Mouse (Mus musculus): ENCODE data around the gene Capn3. TPM values are rescaled to one million over a fixed set of nuclear protein-coding genes. Genes with fewer than 3 reads are reported as not detected.

Capn3 gene
- polyA plus RNA-seq (2012; ENCODE audit: insufficient read depth, insufficient read length, missing spikeins) = 0.45 TPM in 1 of 2 replicates, not detected in the other

DNA sequence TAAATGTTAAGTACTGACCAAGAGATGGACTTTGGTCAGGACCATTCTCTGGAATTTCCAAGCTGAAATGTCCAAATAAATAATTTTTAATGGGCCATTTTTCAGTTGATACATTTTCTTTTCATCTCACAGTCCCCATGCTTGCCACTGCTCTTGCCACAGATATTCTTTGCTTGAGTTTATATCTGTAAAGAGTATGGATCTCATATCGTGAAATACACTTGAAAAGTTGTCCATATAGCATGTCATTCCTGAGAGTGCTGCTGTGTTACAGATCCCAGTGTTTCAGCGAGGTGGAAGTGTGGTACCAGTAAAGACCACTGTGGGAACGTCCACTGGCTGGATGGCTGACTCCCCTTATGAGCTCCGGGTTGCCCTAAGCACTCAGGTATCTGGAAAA, at the start of gene Capn3:
TSS of gene Capn3 (plus strand) at position 301 of the 400 bp plus-strand sequence.
- Histone ChIP-seq H3K4me1 (ENCODE audit: control insufficient read depth, insufficient read depth, low read length) (no peaks in the 10 kb centered on the region), H3K27ac (ENCODE audit: insufficient read depth, low read depth, low read length) (no peak within 1 kb of the TSS), H3K4me3 (ENCODE audit: insufficient read depth, low read length) (no peak within 1 kb of the TSS)
- TF ChIP-seq POLR2A (IDR thresholded peaks at IDR 0.05; ENCODE audit: borderline replicate concordance, low read depth, low read length) = no peak
- no peak for TF ChIP-seq CTCF (IDR thresholded peaks at IDR 0.05; ENCODE audit: low read depth, low read length)

GRCm38 (mm10) chr2:120411096-120411628, 44.7 kb upstream of the Capn3 start:
- Histone ChIP-seq H3K27ac (ENCODE audit: insufficient read depth, low read depth, low read length) (no peak overlapping the region), H3K4me1 (ENCODE audit: control insufficient read depth, insufficient read depth, low read length) (no peaks in the 10 kb centered on the region), H3K4me3 (ENCODE audit: insufficient read depth, low read length) (no peak overlapping the region)
- TF ChIP-seq POLR2A (IDR thresholded peaks at IDR 0.05; ENCODE audit: borderline replicate concordance, low read depth, low read length) = no peak
- TF ChIP-seq CTCF (IDR thresholded peaks at IDR 0.05; ENCODE audit: low read depth, low read length) = no peak

- no peak for TF ChIP-seq CTCF (IDR thresholded peaks at IDR 0.05; ENCODE audit: low read depth, low read length)
- TF ChIP-seq POLR2A (IDR thresholded peaks at IDR 0.05; ENCODE audit: borderline replicate concordance, low read depth, low read length) = no peak
- no peak overlapping the region for H3K27ac ChIP-seq (ENCODE audit: insufficient read depth, low read depth, low read length)
These were observed 41.7 kb upstream of the Capn3 start for GRCm38 (mm10) chr2:120414113-120414512.

DNA sequence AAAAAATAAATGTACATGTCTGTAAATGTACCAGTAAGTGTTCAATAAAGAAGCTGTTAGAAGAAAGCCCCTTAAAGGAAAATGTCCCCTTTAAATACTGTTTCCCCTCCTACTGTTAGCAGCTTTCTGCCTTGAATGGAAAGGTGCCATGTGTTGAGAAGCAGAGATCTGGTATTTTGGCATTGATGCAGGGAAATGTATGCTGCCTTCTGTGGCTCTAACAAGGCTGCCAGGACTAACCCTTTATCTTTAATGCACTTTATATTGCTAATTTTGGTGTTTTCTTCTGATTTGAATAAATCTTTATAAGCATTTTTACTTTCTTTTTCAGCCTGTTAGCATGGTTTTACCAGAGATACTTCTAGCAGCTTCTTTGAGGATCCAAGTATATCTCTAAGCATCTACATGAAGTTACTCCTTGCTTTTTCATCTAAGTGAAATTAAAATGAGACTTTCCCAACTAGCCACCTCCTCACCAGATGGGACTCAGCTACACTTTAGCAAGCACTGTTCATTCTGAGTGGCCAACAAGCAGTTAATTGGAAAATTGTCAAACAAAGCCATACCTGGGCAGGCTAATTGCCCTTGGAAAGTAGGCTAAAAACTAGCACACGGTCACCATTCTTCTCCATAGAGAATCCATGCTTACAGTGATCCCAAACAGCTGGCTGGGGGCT, 40.9 kb upstream of the Capn3 start:
- H3K4me1 ChIP-seq (ENCODE audit: control insufficient read depth, insufficient read depth, low read length) = no peaks in the 10 kb centered on the region
- no peak overlapping the region for H3K27ac ChIP-seq (ENCODE audit: insufficient read depth, low read depth, low read length)
- no peak overlapping the region for H3K4me3 ChIP-seq (ENCODE audit: insufficient read depth, low read length)
- TF ChIP-seq POLR2A (IDR thresholded peaks at IDR 0.05; ENCODE audit: borderline replicate concordance, low read depth, low read length) (no peak), CTCF (IDR thresholded peaks at IDR 0.05; ENCODE audit: low read depth, low read length) (no peak)

More at GRCm38 (mm10) chr2:120414113-120414512, 41.7 kb upstream of the Capn3 start:
- H3K4me1 ChIP-seq (ENCODE audit: control insufficient read depth, insufficient read depth, low read length) = no peaks in the 10 kb centered on the region
- H3K4me3 ChIP-seq (ENCODE audit: insufficient read depth, low read length) = no peak overlapping the region

DNA sequence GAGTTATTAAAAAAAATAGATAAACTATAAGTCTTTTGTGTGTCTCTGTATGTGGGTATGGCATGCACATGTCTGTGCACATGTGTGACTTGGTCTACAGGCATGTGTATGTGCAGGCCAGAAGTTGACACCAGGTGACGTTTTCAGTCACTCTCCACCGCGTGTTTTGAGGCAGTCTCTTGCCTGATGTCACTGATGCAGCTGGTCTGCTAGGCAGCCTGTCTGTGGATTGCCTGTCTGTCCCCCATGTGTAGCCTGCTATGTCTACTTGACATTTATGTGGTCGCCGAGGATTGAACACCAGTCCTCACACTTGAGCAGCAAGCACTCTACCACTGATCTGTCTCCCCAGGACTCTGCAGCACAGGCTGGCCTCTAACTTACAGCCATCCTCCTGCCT, 31.4 kb upstream of the Capn3 start:
- Histone ChIP-seq H3K4me1 (ENCODE audit: control insufficient read depth, insufficient read depth, low read length) (peaks cover 14% of the 10 kb centered on the region), H3K27ac (ENCODE audit: insufficient read depth, low read depth, low read length) (peak overlapping the region; percentile 80), H3K4me3 (ENCODE audit: insufficient read depth, low read length) (no peak overlapping the region)
- no peak for TF ChIP-seq CTCF (IDR thresholded peaks at IDR 0.05; ENCODE audit: low read depth, low read length)
- TF ChIP-seq POLR2A (IDR thresholded peaks at IDR 0.05; ENCODE audit: borderline replicate concordance, low read depth, low read length) = no peak

GRCm38 (mm10) chr2:120444486-120444885, 11.3 kb upstream of the Capn3 start:
- TF ChIP-seq CTCF (IDR thresholded peaks at IDR 0.05; ENCODE audit: low read depth, low read length) = no peak
- no peak for TF ChIP-seq POLR2A (IDR thresholded peaks at IDR 0.05; ENCODE audit: borderline replicate concordance, low read depth, low read length)
- Histone ChIP-seq H3K27ac (ENCODE audit: insufficient read depth, low read depth, low read length) (no peak overlapping the region), H3K4me1 (ENCODE audit: control insufficient read depth, insufficient read depth, low read length) (peaks cover 5% of the 10 kb centered on the region), H3K4me3 (ENCODE audit: insufficient read depth, low read length) (no peak overlapping the region)

DNA sequence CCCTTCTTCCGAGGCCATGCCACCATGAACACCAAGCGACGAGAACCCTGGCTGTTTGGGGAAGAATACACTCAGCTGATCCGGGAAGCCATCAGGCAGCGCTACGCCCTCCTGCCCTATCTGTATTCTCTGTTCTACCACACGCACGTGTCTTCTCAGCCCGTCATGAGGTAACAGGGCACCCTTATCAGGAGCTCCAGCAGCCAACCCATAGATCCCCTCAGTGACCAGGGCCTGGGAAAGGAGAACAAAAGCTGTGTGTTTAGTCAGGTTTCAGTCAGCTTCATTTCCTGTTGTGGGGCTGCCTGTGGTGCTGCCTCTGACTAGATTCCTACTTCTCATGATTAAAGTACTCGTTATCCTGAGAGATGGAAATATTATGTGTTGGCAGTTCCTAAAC, 9.4 kb upstream of the Capn3 start:
- H3K4me1 ChIP-seq (ENCODE audit: control insufficient read depth, insufficient read depth, low read length) = peaks cover 5% of the 10 kb centered on the region
- H3K4me3 ChIP-seq (ENCODE audit: insufficient read depth, low read length) = no peak overlapping the region
- TF ChIP-seq POLR2A (IDR thresholded peaks at IDR 0.05; ENCODE audit: borderline replicate concordance, low read depth, low read length) (no peak), CTCF (IDR thresholded peaks at IDR 0.05; ENCODE audit: low read depth, low read length) (no peak)
- H3K27ac ChIP-seq (ENCODE audit: insufficient read depth, low read depth, low read length) = no peak overlapping the region

DNA sequence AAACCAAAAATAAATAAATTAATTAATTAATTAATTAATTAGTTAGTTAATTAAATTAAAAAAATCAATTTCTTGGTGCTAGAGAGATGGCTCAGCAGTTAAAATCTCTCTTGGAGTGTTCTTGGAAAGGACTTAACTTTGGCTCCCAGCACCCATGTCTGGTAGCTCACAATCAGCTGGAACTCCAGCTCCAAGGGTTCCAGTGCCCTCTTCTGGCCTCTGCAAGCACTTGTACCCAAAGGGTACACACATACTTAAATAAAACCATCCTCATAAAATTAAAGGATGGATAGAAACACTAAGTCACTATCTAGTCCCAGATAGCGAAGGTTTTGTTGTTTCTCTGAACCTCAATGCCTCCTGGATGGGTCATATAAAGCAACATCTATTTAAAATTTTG, 8.5 kb upstream of the Capn3 start:
- H3K4me1 ChIP-seq (ENCODE audit: control insufficient read depth, insufficient read depth, low read length) = peaks cover 5% of the 10 kb centered on the region
- TF ChIP-seq POLR2A (IDR thresholded peaks at IDR 0.05; ENCODE audit: borderline replicate concordance, low read depth, low read length) (no peak), CTCF (IDR thresholded peaks at IDR 0.05; ENCODE audit: low read depth, low read length) (no peak)
- H3K4me3 ChIP-seq (ENCODE audit: insufficient read depth, low read length) = no peak overlapping the region
- no peak overlapping the region for H3K27ac ChIP-seq (ENCODE audit: insufficient read depth, low read depth, low read length)

GRCm38 (mm10) chr2:120450724-120451123, 5.1 kb upstream of the Capn3 start:
- Histone ChIP-seq H3K27ac (ENCODE audit: insufficient read depth, low read depth, low read length) (no peak overlapping the region), H3K4me1 (ENCODE audit: control insufficient read depth, insufficient read depth, low read length) (peaks cover 5% of the 10 kb centered on the region), H3K4me3 (ENCODE audit: insufficient read depth, low read length) (no peak overlapping the region)
- TF ChIP-seq POLR2A (IDR thresholded peaks at IDR 0.05; ENCODE audit: borderline replicate concordance, low read depth, low read length) (no peak), CTCF (IDR thresholded peaks at IDR 0.05; ENCODE audit: low read depth, low read length) (no peak)

- TF ChIP-seq POLR2A (IDR thresholded peaks at IDR 0.05; ENCODE audit: borderline replicate concordance, low read depth, low read length) = no peak
- TF ChIP-seq CTCF (IDR thresholded peaks at IDR 0.05; ENCODE audit: low read depth, low read length) = no peak
- Histone ChIP-seq H3K4me3 (ENCODE audit: insufficient read depth, low read length) (no peak overlapping the region), H3K4me1 (ENCODE audit: control insufficient read depth, insufficient read depth, low read length) (no peaks in the 10 kb centered on the region), H3K27ac (ENCODE audit: insufficient read depth, low read depth, low read length) (no peak overlapping the region)
These were observed 3.2 kb upstream of the Capn3 start for GRCm38 (mm10) chr2:120452600-120452999.

All from bone marrow macrophage, adult 2 months (primary cell).